Mouse (Mus musculus) liver, embryonic 14.5 days (tissue): ENCODE results near the gene Tm6sf1. TPM values are rescaled to one million over a fixed set of nuclear protein-coding genes. Genes with fewer than 3 reads are reported as not detected.

Experiments
- ATAC-seq: fragments of 200-750 bp; cut with Nextera tagmentation; 2 replicates; pipeline ENCODE4 v1.8.0; 2017; ENCODE audit warnings: moderate number of reproducible peaks, mild to moderate bottlenecking, moderate library complexity; ENCODE audit not compliant: insufficient read depth
- DNase-seq, 3 experiments: peaks; one replicate each; pipeline ENCODE4 v3.0.0-alpha.2; 2012 to 2013; ENCODE audit warnings: low read depth in 3 of 3, low spot score in 3 of 3
- H3K27ac ChIP-seq: fragments of 300-500 bp; sonication (generic); 2 replicates; pipeline ENCODE4 v1.5.1; 2014; ENCODE audit warnings: moderate library complexity, mild to moderate bottlenecking, control low read depth, inconsistent platforms
- H3K27me3 ChIP-seq: fragments of 300-500 bp; sonication (generic); 2 replicates; pipeline ENCODE4 v1.6.1; 2014; ENCODE audit warnings: mild to moderate bottlenecking, low read length, moderate library complexity; ENCODE audit not compliant: control insufficient read depth, insufficient read depth
- H3K36me3 ChIP-seq: fragments of 300-500 bp; sonication (generic); replicated peaks from 2 replicates; pipeline ENCODE4 v1.6.1; 2014; ENCODE audit warnings: low read depth; ENCODE audit not compliant: control insufficient read depth, insufficient read depth
- H3K4me1 ChIP-seq, 2 experiments: fragments of 200-500 bp in 1 of 2; fragments of 300-500 bp in 1 of 2; sonication (generic) in 1 of 2; replicated peaks; 2 replicates each; pipeline ENCODE4 v1.6.1; 2012 to 2014; ENCODE audit warnings: antibody characterized with exemption in 1 of 2, inconsistent platforms in 1 of 2, low read length in 1 of 2; ENCODE audit not compliant: control insufficient read depth in 2 of 2, insufficient read depth in 2 of 2
- H3K4me2 ChIP-seq: fragments of 300-500 bp; sonication (generic); 2 replicates; pipeline ENCODE4 v1.6.1; 2014; ENCODE audit warnings: low read depth, mild to moderate bottlenecking, control low read depth, moderate library complexity
- H3K4me3 ChIP-seq, 2 experiments: fragments of 200-500 bp in 1 of 2; fragments of 300-500 bp in 1 of 2; sonication (generic) in 1 of 2; 2 replicates each; pipeline ENCODE4 v1.5.1; 2012 to 2014; ENCODE audit warnings: low read depth in 2 of 2, low read length in 2 of 2, mild to moderate bottlenecking in 2 of 2, control low read depth in 1 of 2, inconsistent platforms in 1 of 2, moderate library complexity in 1 of 2; ENCODE audit not compliant: insufficient read depth in 1 of 2
- H3K9ac ChIP-seq: fragments of 300-500 bp; sonication (generic); replicated peaks from 2 replicates; pipeline ENCODE4 v1.6.1; 2014; ENCODE audit warnings: mild to moderate bottlenecking, control low read depth, moderate library complexity
- H3K9me3 ChIP-seq: fragments of 300-500 bp; sonication (generic); 2 replicates; pipeline ENCODE4 v1.6.1; 2016; ENCODE audit warnings: low read length, mixed read lengths; ENCODE audit not compliant: control insufficient read depth
- CTCF ChIP-seq: IDR thresholded peaks from 2 replicates; pipeline ENCODE4 v1.5.1; 2016; ENCODE audit warnings: antibody characterized with exemption, low read depth, control low read depth
- EP300 ChIP-seq: IDR thresholded peaks from 2 replicates; pipeline ENCODE4 v1.6.1; 2016; ENCODE audit warnings: antibody characterized with exemption, low read depth
- WGBS: fragments of 180-500 bp; shearing (Covaris S2); extraction: QIAGEN DNeasy Blood & Tissue Kit; methylation state at CpG from one replicate; pipeline ENCODE4 v1.1.7; 2014; ENCODE audit not compliant: insufficient replicate concordance; 5-methylcytosine and 5-hydroxymethylcytosine counted together
- polyA plus RNA-seq, 2 experiments: library from polyadenylated mRNA; depleted of rRNA in 1 of 2; stranded (reverse) in 1 of 2; unstranded in 1 of 2; fragments of >200 nt; fragmentation: Nextera tagmentation in 1 of 2; extraction: Ambion mirVana in 1 of 2; gene quantifications; 2 replicates each; pipeline versions ENCODE4 v1.2.1 to v1.2.3; 2012 to 2014

The Tm6sf1 gene
- polyA plus RNA-seq, 2 experiments, result 7.9 to 9.4 TPM

DNA sequence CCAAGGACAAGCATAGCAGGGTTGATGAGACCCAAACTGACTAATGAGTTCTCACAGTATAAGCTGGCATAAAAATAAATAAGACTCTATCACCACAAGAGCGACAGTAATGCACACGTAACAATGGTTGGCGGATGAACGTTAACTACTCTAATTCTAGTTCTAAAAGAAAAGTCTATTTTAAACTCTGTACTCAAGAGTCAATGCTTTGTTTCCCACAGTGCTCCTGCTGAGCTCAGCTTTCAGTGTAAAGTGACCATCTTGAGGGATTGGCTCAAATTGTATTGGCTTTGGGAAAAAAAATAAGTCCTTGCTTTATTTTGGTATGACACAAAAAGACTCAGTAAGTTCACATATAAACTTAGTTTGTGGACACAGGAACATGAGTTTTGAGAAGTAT lies 26.3 kb downstream of the Tm6sf1 start:
- no peak for ATAC-seq
- H3K4me2 ChIP-seq, result no peak overlapping the region
- H3K36me3 ChIP-seq, result no peaks in the 10 kb centered on the region
- no peaks in the 10 kb centered on the region for H3K27me3 ChIP-seq
- H3K9me3 ChIP-seq, result no peaks in the 10 kb centered on the region
- DNase-seq, result no peak
- TF ChIP-seq EP300, result no peak
- TF ChIP-seq CTCF, result no peak
- 86% methylated on average over 4 of the region's 4 CpGs for WGBS
- H3K4me3 ChIP-seq, result no peak overlapping the region
- H3K9ac ChIP-seq, result no peak overlapping the region
- no peaks in the 10 kb centered on the region for H3K4me1 ChIP-seq
- no peak overlapping the region for H3K27ac ChIP-seq

DNA sequence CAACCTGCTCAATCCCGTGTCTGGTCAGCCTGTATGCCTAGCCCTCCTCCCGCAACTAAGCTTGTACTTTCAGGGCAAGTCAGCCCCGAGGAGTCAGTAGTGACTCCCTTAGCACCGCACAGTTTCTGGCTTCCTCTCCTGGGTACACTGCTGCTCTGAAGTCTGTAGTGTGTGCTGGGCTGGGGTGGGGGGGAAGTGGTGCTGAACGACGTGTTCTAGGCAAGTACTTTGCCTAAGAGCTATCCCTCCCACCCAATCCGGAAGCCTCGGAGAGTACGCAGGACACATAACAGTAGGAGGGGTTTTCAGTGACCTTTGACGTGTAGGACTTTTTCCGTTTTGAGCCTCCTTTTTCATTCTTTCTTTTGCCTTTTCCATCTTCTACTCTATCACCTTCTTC lies 40.6 kb downstream of the Tm6sf1 start:
- H3K36me3 ChIP-seq, result no peaks in the 10 kb centered on the region
- no peak overlapping the region for H3K27ac ChIP-seq
- H3K4me3 ChIP-seq, result no peak overlapping the region
- TF ChIP-seq EP300 (no peak), CTCF (no peak)
- no peak overlapping the region for H3K9ac ChIP-seq
- WGBS, result 59% methylated on average over 11 of the region's 11 CpGs
- H3K4me1 ChIP-seq, result no peaks in the 10 kb centered on the region
- no peak for DNase-seq
- ATAC-seq, result no peak
- no peak overlapping the region for H3K4me2 ChIP-seq
- no peaks in the 10 kb centered on the region for H3K9me3 ChIP-seq
- H3K27me3 ChIP-seq, result no peaks in the 10 kb centered on the region

DNA sequence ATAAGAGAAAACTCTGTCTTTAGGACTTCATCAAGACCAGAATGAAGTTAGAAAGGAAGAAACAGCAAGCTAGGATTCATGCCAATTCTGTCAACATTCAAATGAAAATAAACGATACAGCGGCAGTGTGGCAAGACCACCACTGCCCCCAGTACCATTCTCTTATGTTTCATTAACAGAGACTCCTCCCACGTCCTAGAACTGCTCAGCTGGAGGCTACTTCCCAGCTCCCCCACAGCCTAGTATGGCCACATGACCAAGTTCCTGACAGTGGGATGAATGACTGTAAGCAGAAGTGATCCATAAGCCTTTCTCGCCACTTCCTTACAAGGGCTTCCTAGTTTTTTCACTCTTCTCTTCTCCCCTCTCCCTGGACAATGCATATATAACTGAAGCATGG lies 45.3 kb downstream of the Tm6sf1 start:
- Histone ChIP-seq H3K4me2 (no peak overlapping the region), H3K27me3 (no peaks in the 10 kb centered on the region), H3K36me3 (no peaks in the 10 kb centered on the region), H3K4me3 (no peak overlapping the region), H3K27ac (no peak overlapping the region), H3K9me3 (no peaks in the 10 kb centered on the region), H3K9ac (no peak overlapping the region), H3K4me1 (no peaks in the 10 kb centered on the region)
- WGBS, result 58% methylated on average over 4 of the region's 4 CpGs
- DNase-seq, result no peak
- TF ChIP-seq CTCF (no peak), EP300 (no peak)
- no peak for ATAC-seq

DNA sequence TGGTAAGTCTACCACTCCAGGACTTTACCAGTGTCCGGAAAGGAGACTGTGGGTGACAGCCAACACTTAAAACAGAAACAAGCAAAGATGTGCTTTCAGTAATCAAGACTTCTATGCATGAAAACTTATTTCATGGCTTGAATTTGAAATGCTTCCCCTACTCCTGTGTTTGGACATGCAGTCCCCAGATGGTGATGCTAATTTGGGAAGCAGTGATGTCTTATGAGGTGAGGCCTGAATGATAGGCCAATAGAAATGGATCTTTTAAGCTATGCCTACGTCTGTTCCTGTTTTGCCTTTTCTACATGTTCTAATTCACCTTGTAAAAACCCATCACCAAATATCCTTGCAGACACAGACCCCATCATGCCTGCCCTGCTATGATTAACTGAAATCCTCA lies 46.1 kb downstream of the Tm6sf1 start:
- TF ChIP-seq EP300 (no peak), CTCF (no peak)
- Histone ChIP-seq H3K9me3 (no peaks in the 10 kb centered on the region), H3K36me3 (no peaks in the 10 kb centered on the region), H3K4me1 (no peaks in the 10 kb centered on the region), H3K9ac (no peak overlapping the region), H3K4me3 (no peak overlapping the region), H3K27me3 (no peaks in the 10 kb centered on the region), H3K27ac (no peak overlapping the region), H3K4me2 (no peak overlapping the region)
- 52% methylated on average over 2 of the region's 2 CpGs for WGBS
- ATAC-seq (no peak), DNase-seq (no peak)

DNA sequence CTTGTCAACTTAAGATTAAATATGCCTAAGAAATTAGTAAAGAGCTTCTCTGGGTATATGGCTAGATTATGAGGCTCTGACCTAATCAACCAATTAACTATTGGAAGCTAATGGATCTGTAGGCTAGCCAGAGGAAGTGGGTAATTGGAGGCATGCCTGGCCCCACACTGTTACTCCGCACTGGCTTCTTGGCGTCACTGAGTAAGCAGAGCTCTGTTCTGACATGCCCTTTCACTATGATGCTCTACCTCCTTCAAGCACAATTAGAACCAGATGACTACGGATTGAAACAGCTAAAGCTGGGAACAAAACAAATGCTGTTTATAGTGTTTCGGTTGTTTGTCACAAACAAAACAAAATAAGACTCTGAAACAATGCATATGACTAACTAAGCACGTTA lies 59.5 kb downstream of the Tm6sf1 start:
- no peak for ATAC-seq
- no peak overlapping the region for H3K27ac ChIP-seq
- 53% methylated on average over 5 of the region's 5 CpGs for WGBS

More for the DNA sequence above, 59.5 kb downstream of the Tm6sf1 start:
- Histone ChIP-seq H3K4me1 (no peaks in the 10 kb centered on the region), H3K36me3 (no peaks in the 10 kb centered on the region), H3K27me3 (no peaks in the 10 kb centered on the region), H3K4me2 (no peak overlapping the region), H3K9ac (no peak overlapping the region), H3K4me3 (no peak overlapping the region), H3K9me3 (no peaks in the 10 kb centered on the region)
- DNase-seq, result no peak
- TF ChIP-seq EP300 (no peak), CTCF (no peak)
